Mouse (Mus musculus) retina, embryonic 14.5 days (tissue): ENCODE results near the gene Tedc2.

Experiments used
- DNase-seq: peaks from one replicate; pipeline ENCODE4 v3.0.0-alpha.2; 2015; ENCODE audit warnings: low spot score

The Tedc2 gene

DNA sequence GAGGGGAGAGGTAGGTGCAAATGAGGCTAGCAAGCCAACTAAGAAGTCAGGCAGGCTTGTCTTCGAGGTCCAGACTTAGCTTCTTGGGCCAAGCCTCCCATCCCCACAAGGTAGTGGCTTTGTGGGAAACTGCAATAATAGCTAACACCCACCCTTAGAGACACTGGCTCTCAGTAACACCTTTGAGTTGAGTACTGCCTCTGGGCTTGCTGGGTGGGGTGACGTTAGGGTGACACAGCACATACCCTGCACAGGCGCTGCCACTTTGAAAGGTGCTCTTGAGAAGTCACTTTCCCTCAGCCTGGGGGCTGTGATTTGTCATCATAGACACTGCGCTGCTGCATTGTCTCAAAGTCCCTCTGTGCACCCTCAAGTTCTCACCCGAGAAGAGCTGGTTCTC, 26.9 kb downstream of the Tedc2 start:
- DNase-seq: no peak

DNA sequence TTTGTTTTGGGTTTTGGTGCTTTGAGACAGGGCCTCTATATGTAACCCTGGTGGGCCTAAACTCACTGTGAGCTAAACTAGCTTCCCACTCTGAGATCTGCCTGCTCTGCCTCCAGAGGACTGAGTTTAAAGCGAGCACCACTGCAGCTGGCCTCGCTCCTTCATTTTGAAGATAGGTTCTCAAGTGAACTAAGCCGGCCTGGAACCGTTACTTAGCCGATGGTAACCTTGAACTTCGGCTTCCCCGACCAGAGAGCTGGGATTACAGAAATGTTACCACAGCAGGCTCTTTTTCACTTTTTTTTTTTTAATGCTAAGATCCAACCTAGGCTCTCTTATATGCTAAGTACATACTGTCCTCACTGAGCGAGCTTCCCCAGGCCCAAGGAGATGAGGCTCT, 27.4 kb downstream of the Tedc2 start:
- DNase-seq: no peak

GRCm38 (mm10) chr17:24192848-24193247, 27.8 kb downstream of the Tedc2 start:
- DNase-seq: no peak

DNA sequence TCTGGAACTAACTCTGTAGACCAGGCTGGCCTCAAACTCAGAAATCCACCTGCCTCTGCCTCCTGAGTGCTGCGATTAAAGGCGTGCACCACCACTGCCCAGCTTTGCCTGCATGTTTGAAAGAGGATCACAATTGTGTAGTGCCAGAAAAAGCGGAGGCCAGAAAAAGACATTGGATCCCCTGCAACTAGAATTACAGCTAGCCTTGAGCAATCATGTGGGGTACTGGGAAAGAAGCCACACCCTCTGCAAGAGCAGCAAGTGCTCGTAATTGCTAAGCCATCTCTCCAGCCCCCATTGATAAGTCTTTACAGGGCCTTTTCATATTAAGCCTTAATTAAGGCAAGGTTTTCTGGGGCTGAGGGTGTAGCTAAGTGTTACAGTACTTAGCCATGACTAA, 29.2 kb downstream of the Tedc2 start:
- DNase-seq: no peak

GRCm38 (mm10) chr17:24190934-24191333, 29.7 kb downstream of the Tedc2 start:
- no peak for DNase-seq

- no peak for DNase-seq
Observed at GRCm38 (mm10) chr17:24174259-24174658, 46.4 kb downstream of the Tedc2 start.

- DNase-seq: peak; percentile 93
Observed at GRCm38 (mm10) chr17:24173423-24173822, 47.2 kb downstream of the Tedc2 start.

DNA sequence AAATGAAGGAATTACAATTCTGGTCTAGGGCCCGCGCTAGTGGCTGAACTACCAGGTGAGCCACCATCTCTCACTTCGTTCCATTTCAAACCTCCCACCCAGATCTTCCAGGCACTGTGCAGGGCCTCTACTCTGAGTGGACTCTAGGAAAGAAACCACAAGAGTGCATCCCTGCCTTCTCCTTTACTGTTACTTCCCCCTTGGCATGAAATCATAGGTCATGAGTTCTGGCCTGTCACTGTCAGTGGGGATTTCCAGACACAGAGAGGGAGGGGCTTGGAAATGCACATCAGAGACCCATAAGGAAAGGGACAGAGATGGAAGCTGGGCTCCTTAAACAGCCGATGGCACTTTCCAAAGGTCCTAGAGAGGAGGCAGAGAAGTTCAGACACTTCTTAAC, 48.9 kb downstream of the Tedc2 start:
- DNase-seq: no peak

- no peak for DNase-seq
Observed at GRCm38 (mm10) chr17:24170729-24171128, 49.9 kb downstream of the Tedc2 start.

GRCm38 (mm10) chr17:24170125-24170524, 50.5 kb downstream of the Tedc2 start:
- no peak for DNase-seq

DNA sequence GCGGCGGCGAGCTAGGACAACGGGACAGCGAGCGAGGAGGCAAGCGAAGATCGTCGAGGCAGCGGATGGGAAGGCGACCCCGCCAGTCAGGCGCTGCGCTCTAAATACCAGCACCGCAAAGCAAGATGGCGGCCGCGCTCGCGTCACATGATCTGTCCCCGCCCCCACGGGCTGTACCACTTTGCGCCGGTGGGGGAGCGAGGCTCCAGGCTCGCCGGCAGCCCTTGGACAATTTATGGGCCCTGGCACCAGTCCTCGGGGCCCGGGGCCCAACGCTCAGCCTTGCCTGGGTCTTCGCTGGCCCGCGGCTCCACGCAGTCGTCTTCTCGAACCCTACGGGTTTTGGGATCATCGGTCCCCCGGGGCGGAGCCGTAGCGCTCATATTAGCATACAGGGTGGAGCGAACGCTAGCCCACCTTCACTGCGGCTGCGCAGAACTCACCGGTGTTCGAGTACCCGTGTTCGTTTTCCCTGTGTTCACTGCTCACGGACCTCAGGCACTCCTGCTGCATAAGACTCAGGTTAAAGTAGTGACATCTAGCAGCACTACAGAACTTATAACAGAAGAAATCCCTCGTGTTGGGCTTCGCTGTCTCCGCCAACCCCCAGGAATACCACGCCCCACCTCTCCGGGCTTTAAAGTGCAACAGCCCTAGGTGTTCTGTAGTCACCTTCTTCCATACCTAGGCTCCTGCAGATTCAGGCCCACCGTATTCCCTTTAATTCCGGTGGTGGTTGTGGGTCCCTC, 51.2 kb downstream of the Tedc2 start, which contains the start of gene Atp6v0c:
Gene Atp6v0c, minus strand, starts transcription at position 386 of the 749 bp plus-strand sequence.
- DNase-seq: peak; percentile 96

- DNase-seq: peak; percentile 67
Observed at GRCm38 (mm10) chr17:24168590-24169277, 51.9 kb downstream of the Tedc2 start.

- DNase-seq: no peak
Observed at GRCm38 (mm10) chr17:24167891-24168505, 52.7 kb downstream of the Tedc2 start.

DNA sequence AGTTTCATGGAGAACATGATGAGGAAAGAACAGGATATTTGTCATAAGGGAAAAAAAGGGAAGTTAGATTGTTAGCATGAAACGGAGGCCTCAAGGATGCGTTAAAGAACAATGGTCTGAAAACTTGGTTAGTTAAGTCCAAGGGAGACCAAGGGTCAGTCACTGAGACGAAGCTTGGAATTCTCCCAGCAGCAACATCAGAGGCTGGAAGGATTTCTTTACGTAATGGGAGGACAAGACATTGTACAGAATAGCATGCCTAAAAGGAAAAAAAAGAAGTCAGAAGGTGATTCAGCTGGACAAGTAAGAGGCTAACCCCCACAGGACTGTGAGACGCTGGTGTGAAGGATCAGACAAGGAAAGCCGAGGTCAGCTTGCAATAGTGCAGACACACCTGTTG, 53.5 kb downstream of the Tedc2 start:
- DNase-seq: no peak
